Mouse (Mus musculus) brain, adult 2 months (tissue): ENCODE measurements around the gene Adgrl2.

Source experiments
- DNase-seq: peaks from one replicate; pipeline ENCODE4 v3.0.0; 2011; ENCODE audit warnings: low read depth, low spot score

Gene Adgrl2

DNA sequence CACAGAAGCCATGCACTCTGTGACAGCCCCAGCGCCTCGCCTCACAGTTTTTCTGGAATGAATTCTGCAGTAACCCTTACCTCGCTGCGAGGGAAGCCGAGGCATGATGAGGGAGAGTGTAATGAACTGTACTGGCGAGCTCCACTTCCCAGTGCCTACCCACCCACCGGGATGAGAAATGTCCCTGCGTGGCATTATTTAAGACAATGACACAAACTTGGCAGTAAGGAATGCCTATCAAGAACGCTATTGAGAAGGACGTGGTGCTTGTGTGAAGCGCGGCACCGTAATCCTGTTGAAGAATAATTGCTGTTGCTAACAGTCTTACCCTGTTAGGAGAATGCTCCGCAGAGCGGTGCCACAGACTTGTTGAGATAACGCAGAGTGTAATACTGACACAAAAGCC is 13.2 kb downstream of the Adgrl2 start:
- DNase-seq, result peak; percentile 56

GRCm38 (mm10) chr3:148971893-148972596 is 18.3 kb downstream of the Adgrl2 start:
- DNase-seq, result no peak

DNA sequence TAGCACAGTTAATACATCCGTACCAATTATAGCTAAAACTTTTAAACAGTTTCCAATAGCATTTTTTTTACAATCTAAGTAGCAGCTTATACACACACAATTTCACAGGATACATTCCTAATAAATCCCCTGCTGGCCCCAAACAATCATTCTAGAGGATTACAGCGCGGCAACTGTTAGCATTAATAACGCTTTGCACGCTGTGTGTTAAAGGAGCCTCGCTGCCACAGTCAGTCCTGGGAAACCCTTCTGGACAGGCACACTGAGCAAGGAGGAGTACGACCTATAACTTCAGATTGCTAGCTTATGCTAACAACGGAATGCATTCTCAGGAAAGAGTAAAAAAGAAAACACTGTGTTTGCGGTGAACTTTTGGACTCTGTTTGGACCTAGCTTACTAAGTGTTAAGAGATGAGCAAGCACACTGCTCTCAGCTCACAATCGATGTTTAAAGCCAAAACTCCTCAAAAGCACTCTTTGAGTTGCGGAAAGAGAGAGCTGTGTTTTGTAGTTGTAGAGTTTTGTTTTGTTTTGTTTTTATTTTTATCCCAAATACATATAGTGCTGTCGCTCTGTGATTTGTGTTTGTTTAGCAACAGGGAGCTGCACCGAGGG is 25.3 kb downstream of the Adgrl2 start:
- DNase-seq, result no peak

- DNase-seq, result no peak
Observed at GRCm38 (mm10) chr3:148963381-148964044, 26.8 kb downstream of the Adgrl2 start.

GRCm38 (mm10) chr3:148961611-148962010 is 28.7 kb downstream of the Adgrl2 start:
- DNase-seq, result no peak

DNA sequence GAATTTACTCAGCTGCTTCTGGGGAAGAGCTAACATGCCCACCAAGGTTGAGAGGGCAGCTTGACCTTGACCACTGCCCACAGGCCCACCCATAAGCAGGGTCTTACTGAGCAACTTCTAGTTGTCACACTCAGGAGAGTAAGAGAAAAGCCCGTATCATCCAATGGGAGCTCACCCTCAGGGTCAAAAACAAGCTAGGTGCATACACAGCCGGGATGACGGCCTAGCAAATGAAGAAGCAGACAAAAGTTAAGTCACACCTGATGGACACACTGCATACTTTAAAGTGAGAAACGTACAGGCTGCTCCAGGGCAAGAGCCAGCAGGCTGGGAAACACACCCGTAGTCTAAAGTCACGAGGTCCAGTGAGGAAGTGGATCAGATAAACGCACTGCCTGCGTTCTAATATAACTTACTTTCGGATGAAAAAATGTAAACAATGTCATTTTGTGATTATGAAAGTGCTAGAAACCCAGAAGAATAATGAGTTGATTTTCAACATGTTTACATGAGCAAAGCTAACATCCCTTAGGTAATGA is 29.5 kb downstream of the Adgrl2 start:
- DNase-seq, result no peak

DNA sequence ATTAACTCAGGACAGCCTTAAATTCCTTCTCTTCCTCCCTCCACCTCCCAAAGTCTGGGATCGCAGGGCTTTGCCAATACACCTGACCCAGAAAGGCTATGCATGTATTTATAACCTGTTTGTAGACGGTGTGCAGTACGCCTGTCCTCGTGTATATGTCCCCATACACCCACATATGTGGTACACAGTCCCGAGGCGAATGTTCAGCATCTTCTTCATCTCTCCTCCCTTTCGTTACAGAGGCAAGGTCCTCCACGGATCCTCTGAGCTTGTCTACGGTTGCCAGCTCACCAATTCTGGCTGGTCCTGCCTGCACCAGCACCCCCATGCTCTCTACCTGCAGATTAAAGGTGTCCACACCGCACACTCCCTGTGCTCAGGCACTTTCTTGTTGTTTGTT is 30.1 kb downstream of the Adgrl2 start:
- no peak for DNase-seq

DNA sequence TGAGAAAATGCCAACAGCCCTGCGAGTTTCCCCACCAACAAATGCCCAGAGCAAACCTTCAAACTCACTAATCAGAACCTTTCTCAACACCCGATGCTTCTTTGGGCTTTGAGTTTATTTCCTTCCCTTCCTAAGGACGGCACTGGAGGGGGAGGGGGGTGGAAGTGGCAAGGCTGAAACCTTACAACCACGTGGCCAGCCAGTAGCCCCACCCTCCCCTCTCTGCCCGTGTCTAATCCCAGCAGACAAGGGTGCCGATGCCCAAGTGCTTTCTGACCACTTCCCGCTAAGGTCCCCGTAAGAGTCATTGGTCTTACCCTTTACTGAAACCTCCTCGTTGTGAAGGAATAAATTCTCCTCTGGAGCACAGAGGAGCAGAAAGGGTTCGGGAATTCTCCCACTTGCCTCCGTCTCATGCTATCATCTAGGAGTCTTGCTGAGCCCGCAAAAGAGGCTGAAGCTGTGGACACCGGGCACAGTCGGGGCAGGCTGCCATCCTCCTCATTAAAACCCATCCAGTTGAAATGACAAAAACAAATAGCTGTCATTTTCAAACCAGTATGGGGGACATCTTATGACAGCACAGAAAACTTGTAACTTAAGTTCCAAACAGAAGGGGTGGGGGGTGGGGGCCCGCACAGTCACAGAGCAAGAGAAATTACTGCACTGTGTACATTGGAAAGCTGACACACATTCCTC is 30.9 kb downstream of the Adgrl2 start:
- peak; percentile 45 for DNase-seq

- no peak for DNase-seq
Observed at GRCm38 (mm10) chr3:148958714-148959113, 31.6 kb downstream of the Adgrl2 start.

- DNase-seq, result no peak
Observed at GRCm38 (mm10) chr3:148958185-148958584, 32.2 kb downstream of the Adgrl2 start.

DNA sequence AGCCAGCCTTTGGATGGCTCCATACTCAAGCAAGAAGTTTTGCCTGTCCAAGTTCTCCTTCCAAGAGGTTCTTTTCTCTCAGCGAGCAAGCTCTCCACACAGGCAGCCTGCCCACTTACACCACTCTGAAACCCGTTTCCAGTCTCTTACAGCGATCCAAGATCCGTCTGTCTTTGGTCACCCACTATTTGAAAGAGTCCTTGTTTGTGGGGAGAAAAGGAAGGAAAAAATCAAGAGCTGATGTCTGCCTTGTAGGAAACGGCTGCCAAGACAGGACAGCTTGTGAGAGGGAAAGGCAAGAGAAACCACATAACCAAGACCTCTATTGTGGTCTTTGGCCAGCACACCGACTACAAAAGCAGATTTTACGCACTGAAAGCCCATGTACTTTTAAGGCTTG is 33.5 kb downstream of the Adgrl2 start:
- peak; percentile 20 for DNase-seq

- no peak for DNase-seq
Observed at GRCm38 (mm10) chr3:148949796-148950195, 40.6 kb downstream of the Adgrl2 start.

DNA sequence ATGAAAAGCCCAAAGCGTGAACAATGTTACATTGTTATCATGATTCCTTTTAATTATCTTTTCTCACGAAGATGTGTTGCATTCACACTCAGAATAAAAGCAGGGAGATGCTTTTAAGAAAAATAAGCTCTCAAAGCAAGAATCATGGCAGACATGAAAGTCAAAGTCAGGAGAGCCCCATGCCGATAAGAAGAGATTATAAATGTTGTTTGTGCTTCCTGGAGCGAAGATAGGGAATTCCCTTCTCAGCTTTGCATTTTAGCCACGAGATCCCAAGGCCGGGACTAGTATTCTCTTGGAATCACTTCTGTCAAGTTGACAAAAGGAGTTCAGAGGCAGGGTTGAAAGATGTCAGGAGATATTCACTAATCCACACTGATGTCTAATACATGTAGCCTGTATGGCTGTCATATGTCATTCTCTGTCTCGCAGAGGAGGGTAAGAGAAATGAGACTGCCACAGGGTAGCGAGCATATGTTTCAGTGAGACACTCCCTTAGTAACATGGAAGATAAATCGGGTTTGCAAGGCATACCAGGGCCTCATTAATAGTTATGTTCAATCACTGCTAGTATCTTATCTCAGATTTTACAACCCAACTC is 42.5 kb downstream of the Adgrl2 start:
- no peak for DNase-seq

DNA sequence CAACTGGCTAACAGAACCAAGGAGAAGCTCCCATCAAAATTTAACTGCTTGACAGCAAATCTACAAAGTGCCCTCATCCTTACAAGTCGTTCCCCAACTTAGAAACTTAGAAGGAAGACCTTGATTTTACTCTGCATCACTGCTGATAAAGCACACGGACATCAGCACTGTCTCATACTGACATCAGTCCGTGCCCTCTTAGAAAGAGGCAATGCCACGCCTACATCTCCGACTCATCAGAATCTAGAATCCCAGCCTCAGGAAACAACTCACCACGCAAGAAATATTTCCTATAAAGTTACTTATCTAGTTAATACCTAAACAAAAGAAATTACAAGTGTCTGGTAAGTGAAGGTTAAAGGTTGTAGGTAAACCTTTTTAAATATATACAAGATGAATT is 43.1 kb downstream of the Adgrl2 start:
- no peak for DNase-seq

GRCm38 (mm10) chr3:148945534-148945933 is 44.8 kb downstream of the Adgrl2 start:
- no peak for DNase-seq

DNA sequence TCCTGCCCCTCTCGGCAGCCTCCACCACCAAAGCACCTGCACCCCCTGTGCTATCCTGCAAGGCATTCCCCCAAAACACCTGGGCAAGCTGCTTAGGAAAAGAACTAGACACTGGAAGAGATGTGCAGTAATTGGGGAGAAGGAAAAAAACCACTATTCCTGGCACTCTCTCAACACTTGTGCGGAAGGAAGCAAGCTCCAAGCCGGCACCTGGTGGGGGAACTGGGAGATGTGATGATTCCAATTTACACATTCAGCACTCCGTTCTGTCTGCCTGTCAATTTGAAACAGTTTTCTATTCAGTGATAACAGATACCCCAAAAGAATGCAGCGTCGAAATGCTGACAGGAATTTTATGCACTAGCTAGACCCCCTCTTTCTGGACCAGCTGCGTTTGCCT is 50.9 kb downstream of the Adgrl2 start:
- DNase-seq, result peak; percentile 61

- peak; percentile 62 for DNase-seq
Observed at GRCm38 (mm10) chr3:148935056-148935455, 55.3 kb downstream of the Adgrl2 start.

- DNase-seq, result no peak
Observed at GRCm38 (mm10) chr3:148934279-148934678, 56.1 kb downstream of the Adgrl2 start.

GRCm38 (mm10) chr3:148933160-148933559 is 57.2 kb downstream of the Adgrl2 start:
- DNase-seq, result no peak

DNA sequence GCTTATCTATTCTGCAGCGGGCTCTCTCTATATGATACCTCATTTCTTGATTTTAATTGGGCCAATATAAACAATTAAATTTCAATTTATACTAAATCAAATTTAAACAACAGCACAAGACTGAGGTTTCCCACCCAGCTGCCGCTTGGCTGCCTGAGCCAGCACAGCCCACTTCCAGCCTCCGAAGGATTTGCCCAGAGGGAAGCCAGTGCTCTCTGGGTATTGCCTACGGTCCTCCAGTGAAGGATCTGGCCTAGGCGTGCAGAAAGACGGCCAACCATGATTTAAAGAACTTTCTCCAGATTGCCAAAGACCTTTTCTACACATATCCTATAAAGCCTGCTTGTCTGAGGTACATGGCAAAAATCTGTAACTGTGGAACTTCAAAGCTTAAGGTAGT is 59.4 kb downstream of the Adgrl2 start:
- DNase-seq, result no peak

GRCm38 (mm10) chr3:148926330-148926729 is 64.0 kb downstream of the Adgrl2 start:
- no peak for DNase-seq
